Mouse (Mus musculus): Measurements from ENCODE around the gene 2310022B05Rik.

Gene 2310022B05Rik

DNA sequence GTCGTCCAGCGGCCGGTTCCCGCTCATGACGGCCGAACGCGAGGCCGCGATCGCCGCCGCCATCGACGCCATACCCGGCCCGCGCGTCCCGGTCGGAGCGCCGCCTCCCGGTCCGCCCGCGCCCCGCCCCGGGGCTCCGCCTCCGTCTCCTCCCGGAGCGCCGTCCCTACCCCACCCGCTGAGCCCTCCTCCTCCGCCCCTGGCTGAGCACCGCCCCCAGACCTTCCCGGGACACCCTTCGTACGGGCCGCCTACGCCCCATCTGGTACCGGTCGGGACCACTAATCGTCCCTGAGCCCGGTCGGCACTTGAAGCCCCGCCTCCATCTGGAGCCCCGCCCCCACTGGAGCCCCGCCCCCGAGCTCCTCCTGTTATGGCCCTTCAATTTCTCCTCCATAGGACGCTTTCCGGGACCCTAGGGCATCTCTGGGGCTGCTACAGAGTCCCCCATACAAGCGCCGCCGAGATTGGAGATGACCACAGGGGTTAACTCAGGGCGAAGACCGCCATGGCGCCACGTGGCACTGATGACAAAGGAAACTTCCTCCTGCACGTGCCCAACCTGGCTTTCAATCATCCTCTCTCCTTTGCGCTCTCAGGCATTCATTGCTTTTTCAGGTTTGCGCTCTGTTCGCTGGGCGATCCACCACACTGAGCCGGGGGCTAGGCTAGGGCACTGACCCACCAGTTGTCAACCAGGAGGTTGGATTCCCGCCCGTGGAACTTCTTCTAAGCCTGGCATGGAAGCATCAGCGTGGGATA is at the start of gene 2310022B05Rik:
Gene 2310022B05Rik (minus strand): TSS at position 258 of the 762 bp plus-strand sequence.
- peak; percentile 88 for DNase-seq (ENCODE audit: low spot score in 2 of 2)

- no peak for DNase-seq (ENCODE audit: low spot score in 2 of 2)
Observed at GRCm38 (mm10) chr8:124705823-124706222, 42.7 kb upstream of the 2310022B05Rik start.

DNA sequence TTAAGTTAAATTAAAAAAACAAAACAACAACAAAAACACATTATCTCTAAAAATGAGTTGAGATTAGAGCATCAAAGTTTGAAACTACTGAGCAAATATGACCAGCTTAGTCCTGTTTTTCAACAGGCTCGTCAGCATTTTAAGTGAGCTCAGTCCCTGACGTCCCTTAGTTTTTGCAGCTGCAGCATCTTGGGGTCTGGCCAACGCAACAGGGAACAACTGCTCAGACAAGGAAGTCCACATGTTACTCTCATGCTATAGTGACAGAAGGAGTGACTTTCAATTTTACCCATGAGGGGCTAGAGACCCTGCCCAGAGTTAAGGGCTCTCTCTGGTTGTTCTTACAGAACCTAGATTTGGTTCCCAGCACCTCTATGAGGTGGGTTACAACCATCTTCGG is 41.2 kb upstream of the 2310022B05Rik start:
- peak; percentile 16 to 36 for DNase-seq (ENCODE audit: low spot score in 2 of 2)

- DNase-seq (ENCODE audit: low spot score in 2 of 2): no peak
Observed at GRCm38 (mm10) chr8:124703526-124703925, 40.4 kb upstream of the 2310022B05Rik start.

GRCm38 (mm10) chr8:124702183-124702582 is 39.0 kb upstream of the 2310022B05Rik start:
- no peak for DNase-seq (ENCODE audit: low spot score in 2 of 2)

DNA sequence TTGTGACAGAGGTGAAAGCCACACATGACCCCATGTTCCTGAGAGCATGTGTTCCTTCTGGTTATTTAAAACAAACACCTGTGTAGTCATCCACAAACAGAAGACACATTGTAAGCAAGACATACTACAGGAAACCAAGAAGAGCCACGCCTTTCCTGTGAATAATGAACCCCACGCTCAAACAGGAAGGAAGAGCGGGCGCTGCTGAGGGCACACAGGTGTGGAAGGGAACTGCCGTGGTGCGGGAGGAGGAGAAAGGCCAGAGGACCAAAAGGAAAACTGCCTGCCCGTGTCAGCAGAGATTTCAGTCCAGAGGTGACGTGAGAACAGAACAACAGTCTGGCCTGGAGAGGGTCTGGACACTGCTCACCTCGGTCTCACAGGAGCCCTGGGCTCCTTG is 37.9 kb upstream of the 2310022B05Rik start:
- DNase-seq (ENCODE audit: low spot score in 2 of 2): peak in 1 of 2 experiments; percentile 10

DNA sequence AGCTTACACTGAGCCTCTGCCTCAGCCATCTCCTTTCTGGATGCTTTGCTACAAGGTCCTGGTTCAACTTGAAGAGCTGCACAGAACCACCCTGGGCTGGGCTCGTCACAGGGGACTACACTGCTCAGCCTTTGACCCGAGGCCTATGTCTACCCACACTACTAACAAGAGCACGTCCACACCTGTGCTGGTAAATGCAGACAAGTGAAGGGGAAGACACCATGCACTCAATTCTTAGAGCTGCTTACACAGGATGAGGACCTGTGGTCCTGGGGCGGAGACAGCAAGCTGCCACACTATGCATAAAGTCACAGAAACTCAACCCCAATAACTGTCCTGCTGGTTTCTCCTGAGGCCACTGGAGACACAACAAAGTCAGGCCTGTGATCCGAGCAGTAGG is 37.1 kb upstream of the 2310022B05Rik start:
- no peak for DNase-seq (ENCODE audit: low spot score in 2 of 2)

GRCm38 (mm10) chr8:124695424-124696100 is 32.4 kb upstream of the 2310022B05Rik start:
- no peak for DNase-seq (ENCODE audit: low spot score in 2 of 2)

DNA sequence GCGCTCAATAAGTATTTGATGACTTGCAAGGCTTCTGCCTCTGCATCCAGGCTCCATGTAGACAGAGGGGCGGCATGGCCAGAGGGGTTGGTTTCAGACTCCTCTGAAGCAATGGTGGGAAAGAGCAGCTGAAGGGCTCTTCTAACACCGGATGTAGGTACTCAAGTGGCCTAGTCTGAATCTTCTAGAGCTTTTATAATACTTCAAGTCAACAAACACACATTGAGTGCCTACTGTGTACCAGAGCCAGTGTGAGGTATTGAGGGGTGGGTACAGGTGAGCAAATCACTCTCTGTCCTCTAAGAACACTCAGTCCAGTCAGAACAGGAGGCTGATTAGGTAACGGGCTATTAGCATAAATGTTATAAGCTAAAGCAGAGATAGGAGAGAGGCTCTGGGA is 28.5 kb upstream of the 2310022B05Rik start:
- DNase-seq (ENCODE audit: low spot score in 2 of 2): no peak

- no peak for DNase-seq (ENCODE audit: low spot score in 2 of 2)
Observed at GRCm38 (mm10) chr8:124688899-124689298, 25.7 kb upstream of the 2310022B05Rik start.

- DNase-seq (ENCODE audit: low spot score in 2 of 2): no peak
Observed at GRCm38 (mm10) chr8:124682218-124682617, 19.0 kb upstream of the 2310022B05Rik start.

DNA sequence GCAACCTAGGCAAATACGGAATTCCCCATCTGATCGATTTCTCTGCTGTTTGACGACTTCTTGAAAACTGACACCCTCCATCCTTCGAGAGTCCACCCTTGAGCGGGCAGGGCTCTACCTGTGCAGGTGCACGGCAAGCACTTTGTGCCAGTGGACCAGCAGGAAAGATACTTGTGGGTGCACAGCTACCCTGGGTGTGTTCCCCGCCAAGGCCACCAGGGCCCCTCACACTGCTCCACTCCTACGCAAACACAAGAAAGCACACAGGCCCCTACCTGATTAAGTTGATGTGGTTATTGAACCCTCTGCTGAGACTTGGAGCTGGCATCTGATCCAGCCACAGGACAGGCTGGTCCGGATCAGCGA is 18.6 kb upstream of the 2310022B05Rik start:
- DNase-seq (ENCODE audit: low spot score in 2 of 2): no peak

DNA sequence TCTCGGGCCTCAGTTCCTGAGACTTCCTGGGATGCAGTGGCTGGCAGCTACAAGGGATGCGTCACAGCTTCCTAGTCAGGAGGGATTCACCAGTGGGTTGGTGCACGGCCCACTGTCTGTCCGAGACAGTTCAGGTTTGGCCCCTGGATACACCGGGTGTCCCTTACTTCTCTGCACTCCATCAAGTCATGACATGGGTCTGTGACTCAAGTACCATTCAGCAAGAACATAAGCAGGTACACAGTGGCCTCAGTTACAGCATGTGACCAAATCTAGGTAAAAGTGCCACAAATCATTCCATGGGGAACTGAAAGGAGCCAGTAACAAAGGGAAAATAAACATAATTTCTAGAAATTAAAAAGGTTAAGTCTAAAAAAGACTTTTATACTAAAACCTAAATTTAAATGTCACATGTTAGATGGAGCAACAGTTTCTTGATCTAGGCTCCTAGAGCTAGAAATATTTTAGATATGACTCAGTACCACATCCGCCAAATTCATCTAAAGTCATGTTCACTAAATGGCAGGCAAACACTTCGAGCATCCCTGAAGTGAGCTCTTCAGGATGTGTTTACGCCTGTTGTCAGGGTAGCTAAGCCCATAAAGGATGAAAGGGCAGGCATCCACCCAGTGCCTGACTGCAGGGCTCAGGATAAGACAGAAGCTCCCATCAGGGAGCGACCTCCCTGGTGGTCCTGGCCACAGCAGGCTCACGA is 18.1 kb upstream of the 2310022B05Rik start:
- no peak for DNase-seq (ENCODE audit: low spot score in 2 of 2)

GRCm38 (mm10) chr8:124678246-124678645 is 15.1 kb upstream of the 2310022B05Rik start:
- no peak for DNase-seq (ENCODE audit: low spot score in 2 of 2)

GRCm38 (mm10) chr8:124677486-124677885 is 14.3 kb upstream of the 2310022B05Rik start:
- peak; percentile 42 to 79 for DNase-seq (ENCODE audit: low spot score in 2 of 2)

DNA sequence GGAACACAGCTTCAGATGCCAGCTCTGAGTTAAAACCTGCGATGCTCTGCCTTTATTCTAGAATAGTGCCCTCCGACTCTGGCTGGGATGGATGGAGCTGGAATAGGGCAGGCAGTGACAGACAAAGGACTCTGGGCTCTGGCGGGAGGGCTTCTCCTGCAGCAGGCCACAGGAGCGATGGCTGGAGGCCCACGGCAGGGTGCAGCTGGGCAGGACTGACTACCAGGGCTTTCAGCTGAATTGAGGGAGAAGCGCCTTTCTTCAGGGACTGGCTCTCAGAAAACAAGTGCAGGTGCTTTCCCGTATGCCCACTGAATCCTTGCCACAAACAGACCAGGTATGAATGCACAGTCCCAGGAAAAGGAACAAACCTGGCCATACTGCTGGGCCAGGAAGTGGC is 13.9 kb upstream of the 2310022B05Rik start:
- no peak for DNase-seq (ENCODE audit: low spot score in 2 of 2)

DNA sequence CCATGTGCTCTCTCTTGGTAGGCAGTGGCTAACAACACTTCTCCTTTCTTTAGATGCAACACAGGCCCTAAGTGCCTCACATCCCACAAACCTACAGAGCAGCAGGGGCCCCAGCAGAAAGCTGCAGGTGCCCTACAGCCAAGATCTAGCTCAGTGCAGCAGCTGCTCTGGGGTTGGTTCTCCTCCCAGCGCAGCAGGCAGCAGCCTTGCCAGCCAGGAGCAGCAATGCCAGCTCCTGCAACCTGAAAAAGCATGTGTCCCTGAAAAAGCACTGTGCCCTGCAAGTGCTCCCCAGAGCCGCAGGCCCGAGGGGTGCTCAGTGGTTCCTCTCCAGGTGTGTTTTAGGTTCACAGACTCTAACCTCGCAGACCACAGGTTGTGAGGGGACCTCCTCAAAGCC is 13.5 kb upstream of the 2310022B05Rik start:
- no peak for DNase-seq (ENCODE audit: low spot score in 2 of 2)

GRCm38 (mm10) chr8:124672345-124672744 is 9.2 kb upstream of the 2310022B05Rik start:
- DNase-seq (ENCODE audit: low spot score in 2 of 2): no peak

- DNase-seq (ENCODE audit: low spot score in 2 of 2): no peak
Observed at GRCm38 (mm10) chr8:124668798-124669197, 5.6 kb upstream of the 2310022B05Rik start.

DNA sequence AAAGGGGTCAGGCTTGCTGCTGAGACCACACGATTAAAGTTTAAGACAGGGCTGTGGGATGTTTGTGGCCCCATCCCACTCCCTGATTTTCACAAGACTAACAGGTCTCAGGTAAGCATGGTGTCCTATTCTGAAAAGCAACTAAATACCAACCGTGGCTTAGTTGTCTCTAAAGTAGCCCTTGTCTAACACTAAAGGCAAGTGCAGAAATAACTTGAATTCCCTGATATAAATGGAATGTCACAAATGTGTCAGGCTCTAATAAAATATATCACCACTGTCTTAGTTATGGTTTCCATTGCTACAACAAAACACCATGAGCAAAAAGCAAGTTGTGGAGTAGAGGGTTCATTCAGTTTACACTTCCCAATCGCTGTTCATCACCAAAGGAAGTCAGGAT is 1.2 kb upstream of the 2310022B05Rik start:
- DNase-seq (ENCODE audit: low spot score in 2 of 2): no peak

GRCm38 (mm10) chr8:124663874-124664230 is 683 bp upstream of the 2310022B05Rik start:
- DNase-seq (ENCODE audit: low spot score in 2 of 2): no peak

GRCm38 (mm10) chr8:124662446-124663111 is 590 bp downstream of the 2310022B05Rik start:
- peak in 1 of 2 experiments; percentile 19 for DNase-seq (ENCODE audit: low spot score in 2 of 2)

Measured in heart, adult 9 months (tissue).